Mouse (Mus musculus) kidney, adult 2 months (tissue): ENCODE data around the gene Capzb. TPM values are rescaled to one million over a fixed set of nuclear protein-coding genes. Genes with fewer than 3 reads are reported as not detected.

ENCODE experiments used
- DNase-seq: peaks from one replicate; pipeline ENCODE4 v3.0.0; 2021
- H3K27ac ChIP-seq: fragments of 200-500 bp; 2 replicates; pipeline ENCODE4 v1.5.1; 2012; ENCODE audit warnings: low read depth, low read length, control low read depth, inconsistent platforms; ENCODE audit not compliant: insufficient read depth
- H3K27me3 ChIP-seq: fragments of 200-500 bp; replicated peaks from 2 replicates; pipeline ENCODE4 v1.6.1; 2012; ENCODE audit warnings: mild to moderate bottlenecking, moderate library complexity, low read length, inconsistent platforms; ENCODE audit not compliant: control insufficient read depth, insufficient read depth
- H3K36me3 ChIP-seq: fragments of 200-500 bp; 2 replicates; pipeline ENCODE4 v1.6.1; 2012; ENCODE audit warnings: mild to moderate bottlenecking, moderate library complexity, low read length, inconsistent platforms; ENCODE audit not compliant: control insufficient read depth, insufficient read depth
- H3K4me1 ChIP-seq: fragments of 200-500 bp; 2 replicates; pipeline ENCODE4 v1.6.1; 2011; ENCODE audit warnings: low read length; ENCODE audit not compliant: control insufficient read depth, insufficient read depth
- H3K4me3 ChIP-seq: fragments of 200-500 bp; 2 replicates; pipeline ENCODE4 v1.5.1; 2011; ENCODE audit warnings: mild to moderate bottlenecking, low read depth, low read length, control low read depth; ENCODE audit not compliant: insufficient read depth
- CTCF ChIP-seq: fragments of 200-500 bp; conservative IDR thresholded peaks from 2 replicates; pipeline ENCODE4 v1.5.1; 2011; ENCODE audit warnings: low read depth, mild to moderate bottlenecking, control low read depth, low read length, moderate library complexity, mixed read lengths; ENCODE audit not compliant: insufficient read depth, insufficient read length
- POLR2A ChIP-seq: fragments of 200-500 bp; IDR thresholded peaks from one replicate; pipeline ENCODE4 v1.6.1; 2011; ENCODE audit warnings: low read depth, low read length, control low read depth
- WGBS: fragments of 180-500 bp; shearing (Covaris S2); methylation state at CpG from one replicate; pipeline ENCODE4 v1.1.7; 2018; 5-methylcytosine and 5-hydroxymethylcytosine counted together
- polyA plus RNA-seq: library from polyadenylated mRNA; depleted of rRNA; stranded (reverse); fragments of >200 nt; gene quantifications from 2 replicates; pipeline ENCODE4 v1.2.3, GENCODE M21; 2012

Capzb gene
- polyA plus RNA-seq, 1 experiment, result 134 TPM

- no peak overlapping the region for H3K4me3 ChIP-seq
- no peak for TF ChIP-seq CTCF
- TF ChIP-seq POLR2A, result no peak
- no peaks in the 10 kb centered on the region for H3K4me1 ChIP-seq
- H3K27ac ChIP-seq, result no peak overlapping the region
- no peaks in the 10 kb centered on the region for H3K27me3 ChIP-seq
- 86% methylated on average over 6 of the region's 6 CpGs for WGBS
- H3K36me3 ChIP-seq, result no peaks in the 10 kb centered on the region
- no peak for DNase-seq
Observed at GRCm38 (mm10) chr4:139156538-139156937, 36.2 kb upstream of the Capzb start.

- no peak for DNase-seq
- no peak for TF ChIP-seq CTCF
- no peak for TF ChIP-seq POLR2A
- 64% methylated on average over 14 of the region's 14 CpGs for WGBS
- H3K36me3 ChIP-seq, result no peaks in the 10 kb centered on the region
- no peak overlapping the region for H3K27ac ChIP-seq
- no peaks in the 10 kb centered on the region for H3K4me1 ChIP-seq
- H3K27me3 ChIP-seq, result no peaks in the 10 kb centered on the region
- H3K4me3 ChIP-seq, result no peak overlapping the region
Observed at GRCm38 (mm10) chr4:139158350-139158749, 34.3 kb upstream of the Capzb start.

- TF ChIP-seq POLR2A (no peak), CTCF (no peak)
- WGBS, result 68% methylated on average over 2 of the region's 2 CpGs
- Histone ChIP-seq H3K4me1 (no peaks in the 10 kb centered on the region), H3K36me3 (no peaks in the 10 kb centered on the region), H3K27ac (no peak overlapping the region), H3K4me3 (no peak overlapping the region), H3K27me3 (no peaks in the 10 kb centered on the region)
- no peak for DNase-seq
Observed at GRCm38 (mm10) chr4:139161076-139161475, 31.6 kb upstream of the Capzb start.

GRCm38 (mm10) chr4:139164082-139164481 is 28.6 kb upstream of the Capzb start:
- WGBS, result 91% methylated on average over 6 of the region's 6 CpGs
- H3K27ac ChIP-seq, result no peak overlapping the region

GRCm38 (mm10) chr4:139165259-139165658 is 27.4 kb upstream of the Capzb start:
- no peak for DNase-seq
- H3K27ac ChIP-seq, result no peak overlapping the region
- 68% methylated on average over 8 of the region's 8 CpGs for WGBS

More at GRCm38 (mm10) chr4:139164082-139164481, 28.6 kb upstream of the Capzb start:
- no peak overlapping the region for H3K4me3 ChIP-seq
- DNase-seq, result no peak
- no peaks in the 10 kb centered on the region for H3K27me3 ChIP-seq
- no peak for TF ChIP-seq POLR2A
- TF ChIP-seq CTCF, result no peak
- H3K4me1 ChIP-seq, result no peaks in the 10 kb centered on the region
- no peaks in the 10 kb centered on the region for H3K36me3 ChIP-seq

GRCm38 (mm10) chr4:139166244-139166643 is 26.5 kb upstream of the Capzb start:
- H3K27me3 ChIP-seq, result no peaks in the 10 kb centered on the region
- no peak overlapping the region for H3K27ac ChIP-seq
- H3K4me1 ChIP-seq, result no peaks in the 10 kb centered on the region
- no peaks in the 10 kb centered on the region for H3K36me3 ChIP-seq
- TF ChIP-seq POLR2A (no peak), CTCF (no peak)
- WGBS, result 83% methylated on average over 8 of the region's 8 CpGs
- DNase-seq, result no peak
- no peak overlapping the region for H3K4me3 ChIP-seq

More at GRCm38 (mm10) chr4:139165259-139165658, 27.4 kb upstream of the Capzb start:
- Histone ChIP-seq H3K27me3 (no peaks in the 10 kb centered on the region), H3K4me1 (no peaks in the 10 kb centered on the region), H3K4me3 (no peak overlapping the region), H3K36me3 (no peaks in the 10 kb centered on the region)
- TF ChIP-seq POLR2A (no peak), CTCF (no peak)

- Histone ChIP-seq H3K36me3 (no peaks in the 10 kb centered on the region), H3K27ac (no peak overlapping the region), H3K4me3 (no peak overlapping the region), H3K4me1 (no peaks in the 10 kb centered on the region), H3K27me3 (no peaks in the 10 kb centered on the region)
- no peak for TF ChIP-seq POLR2A
- TF ChIP-seq CTCF, result no peak
- 76% methylated on average over 8 of the region's 8 CpGs for WGBS
- DNase-seq, result no peak
Observed at GRCm38 (mm10) chr4:139167107-139167506, 25.6 kb upstream of the Capzb start.
